Mouse (Mus musculus): ENCODE measurements around the gene Bcl2l1. TPM values are rescaled to one million over a fixed set of nuclear protein-coding genes. Genes with fewer than 3 reads are reported as not detected.

Gene Bcl2l1
- polyA plus RNA-seq, 1 experiment from 2014 or later = 125 TPM

GRCm38 (mm10) chr2:152814213-152814874, 17.2 kb downstream of the Bcl2l1 start:
- Histone ChIP-seq H3K4me1 (peaks cover 38% of the 10 kb centered on the region), H3K27ac (replicated peaks) (no peak overlapping the region)
- WGBS = 88% methylated on average over 6 of the region's 6 CpGs

GRCm38 (mm10) chr2:152813232-152813631, 18.3 kb downstream of the Bcl2l1 start:
- Histone ChIP-seq H3K9me3 (replicated peaks) (no peaks in the 10 kb centered on the region), H3K9ac (replicated peaks) (no peak overlapping the region), H3K36me3 (0 out of 2 replicates have a peak, but pooled peaks cover 4% of the 10 kb centered on the region), H3K4me2 (no peak overlapping the region), H3K4me1 (peaks cover 32% of the 10 kb centered on the region), H3K27me3 (replicated peaks) (no peaks in the 10 kb centered on the region), H3K27ac (replicated peaks) (no peak overlapping the region), H3K4me3 (replicated peaks) (no peak overlapping the region)
- ATAC-seq (ENCODE audit: low FRiP score) = no peak
- WGBS = 100% methylated on average over 1 of the region's 1 CpGs

More at GRCm38 (mm10) chr2:152814213-152814874, 17.2 kb downstream of the Bcl2l1 start:
- Histone ChIP-seq H3K4me3 (replicated peaks) (no peak overlapping the region), H3K4me2 (no peak overlapping the region), H3K27me3 (replicated peaks) (no peaks in the 10 kb centered on the region), H3K9me3 (replicated peaks) (no peaks in the 10 kb centered on the region), H3K9ac (replicated peaks) (no peak overlapping the region), H3K36me3 (0 out of 2 replicates have a peak, but pooled peaks cover 4% of the 10 kb centered on the region)
- no peak for ATAC-seq (ENCODE audit: low FRiP score)

GRCm38 (mm10) chr2:152811336-152812165, 20.0 kb downstream of the Bcl2l1 start:
- peaks cover 16% of the 10 kb centered on the region for H3K4me1 ChIP-seq
- WGBS = 29% methylated on average over 3 of the region's 3 CpGs
- no peak overlapping the region for H3K4me2 ChIP-seq
- no peak overlapping the region for H3K27ac ChIP-seq (replicated peaks)
- no peak for ATAC-seq (ENCODE audit: low FRiP score)
- no peaks in the 10 kb centered on the region for H3K27me3 ChIP-seq (replicated peaks)
- no peak overlapping the region for H3K4me3 ChIP-seq (replicated peaks)
- no peak overlapping the region for H3K9ac ChIP-seq (replicated peaks)
- no peaks in the 10 kb centered on the region for H3K9me3 ChIP-seq (replicated peaks)
- H3K36me3 ChIP-seq = 0 out of 2 replicates have a peak, but pooled peaks cover 4% of the 10 kb centered on the region

- H3K4me1 ChIP-seq = peaks cover 14% of the 10 kb centered on the region; the same call in 1 of the 2 replicates
- 0 out of 2 replicates have a peak, but pooled peaks cover 4% of the 10 kb centered on the region for H3K36me3 ChIP-seq
- no peaks in the 10 kb centered on the region for H3K9me3 ChIP-seq (replicated peaks)
- H3K9ac ChIP-seq (replicated peaks) = no peak overlapping the region
- 88% methylated on average over 5 of the region's 5 CpGs for WGBS
- H3K4me2 ChIP-seq = no peak overlapping the region
- ATAC-seq (ENCODE audit: low FRiP score) = no peak
- no peak overlapping the region for H3K4me3 ChIP-seq (replicated peaks)
- no peaks in the 10 kb centered on the region for H3K27me3 ChIP-seq (replicated peaks)
- no peak overlapping the region for H3K27ac ChIP-seq (replicated peaks)
Measured at GRCm38 (mm10) chr2:152810158-152810941, 21.2 kb downstream of the Bcl2l1 start.

- H3K4me1 ChIP-seq = peaks cover 30% of the 10 kb centered on the region
- H3K27ac ChIP-seq (replicated peaks) = no peak overlapping the region
- no peak overlapping the region for H3K4me3 ChIP-seq (replicated peaks)
- H3K4me2 ChIP-seq = no peak overlapping the region
- ATAC-seq (ENCODE audit: low FRiP score) = no peak
- H3K9me3 ChIP-seq (replicated peaks) = no peaks in the 10 kb centered on the region
- no peak overlapping the region for H3K9ac ChIP-seq (replicated peaks)
- 91% methylated on average over 3 of the region's 3 CpGs for WGBS
- no peaks in the 10 kb centered on the region for H3K27me3 ChIP-seq (replicated peaks)
- H3K36me3 ChIP-seq = no peaks in the 10 kb centered on the region
Measured at GRCm38 (mm10) chr2:152808178-152808577, 23.4 kb downstream of the Bcl2l1 start.

- Histone ChIP-seq H3K4me3 (replicated peaks) (no peak overlapping the region), H3K4me1 (peaks cover 28% of the 10 kb centered on the region), H3K27ac (replicated peaks) (no peak overlapping the region), H3K4me2 (no peak overlapping the region), H3K36me3 (no peaks in the 10 kb centered on the region), H3K9me3 (replicated peaks) (no peaks in the 10 kb centered on the region), H3K9ac (replicated peaks) (no peak overlapping the region), H3K27me3 (replicated peaks) (no peaks in the 10 kb centered on the region)
- 83% methylated on average over 2 of the region's 2 CpGs for whole genome bisulfite sequencing
- no peak for ATAC-seq (ENCODE audit: low FRiP score)
Measured at GRCm38 (mm10) chr2:152806037-152806436, 25.5 kb downstream of the Bcl2l1 start.

GRCm38 (mm10) chr2:152805111-152805490, 26.4 kb downstream of the Bcl2l1 start:
- Histone ChIP-seq H3K27ac (replicated peaks) (no peak overlapping the region), H3K27me3 (replicated peaks) (no peaks in the 10 kb centered on the region), H3K4me1 (peaks cover 26% of the 10 kb centered on the region), H3K9me3 (replicated peaks) (no peaks in the 10 kb centered on the region), H3K9ac (replicated peaks) (no peak overlapping the region), H3K4me2 (no peak overlapping the region), H3K36me3 (no peaks in the 10 kb centered on the region), H3K4me3 (replicated peaks) (no peak overlapping the region)
- ATAC-seq (ENCODE audit: low FRiP score) = no peak
- WGBS = 51% methylated on average over 5 of the region's 5 CpGs

GRCm38 (mm10) chr2:152804408-152805110, 27.0 kb downstream of the Bcl2l1 start:
- WGBS = 11% methylated on average over 6 of the region's 6 CpGs
- Histone ChIP-seq H3K36me3 (no peaks in the 10 kb centered on the region), H3K4me3 (replicated peaks) (no peak overlapping the region), H3K4me1 (peaks cover 24% of the 10 kb centered on the region), H3K27ac (replicated peaks) (no peak overlapping the region), H3K9ac (replicated peaks) (no peak overlapping the region), H3K9me3 (replicated peaks) (no peaks in the 10 kb centered on the region), H3K4me2 (no peak overlapping the region), H3K27me3 (replicated peaks) (no peaks in the 10 kb centered on the region)
- no peak; the same call in none of the 2 replicates for ATAC-seq (ENCODE audit: low FRiP score)

- Histone ChIP-seq H3K9ac (replicated peaks) (no peak overlapping the region), H3K9me3 (replicated peaks) (no peaks in the 10 kb centered on the region), H3K4me2 (no peak overlapping the region), H3K27me3 (replicated peaks) (no peaks in the 10 kb centered on the region), H3K27ac (replicated peaks) (no peak overlapping the region), H3K36me3 (no peaks in the 10 kb centered on the region), H3K4me3 (replicated peaks) (no peak overlapping the region), H3K4me1 (peaks cover 24% of the 10 kb centered on the region)
- no peak for ATAC-seq (ENCODE audit: low FRiP score)
- WGBS = 67% methylated on average over 5 of the region's 5 CpGs
Measured at GRCm38 (mm10) chr2:152803081-152803480, 28.4 kb downstream of the Bcl2l1 start.

- Histone ChIP-seq H3K4me1 (peaks cover 24% of the 10 kb centered on the region), H3K4me2 (no peak overlapping the region), H3K9me3 (replicated peaks) (no peaks in the 10 kb centered on the region), H3K36me3 (no peaks in the 10 kb centered on the region), H3K27me3 (replicated peaks) (no peaks in the 10 kb centered on the region), H3K27ac (replicated peaks) (no peak overlapping the region), H3K4me3 (replicated peaks) (no peak overlapping the region), H3K9ac (replicated peaks) (no peak overlapping the region)
- ATAC-seq (ENCODE audit: low FRiP score) = no peak
- WGBS = 92% methylated on average over 10 of the region's 10 CpGs
Measured at GRCm38 (mm10) chr2:152802303-152802702, 29.2 kb downstream of the Bcl2l1 start.

- H3K4me2 ChIP-seq = no peak overlapping the region
- H3K27me3 ChIP-seq (replicated peaks) = no peaks in the 10 kb centered on the region
- no peak overlapping the region for H3K27ac ChIP-seq (replicated peaks)
- H3K4me3 ChIP-seq (replicated peaks) = no peak overlapping the region
- H3K9me3 ChIP-seq (replicated peaks) = no peaks in the 10 kb centered on the region
- ATAC-seq (ENCODE audit: low FRiP score) = no peak
- H3K36me3 ChIP-seq = no peaks in the 10 kb centered on the region
- peaks cover 24% of the 10 kb centered on the region for H3K4me1 ChIP-seq
- H3K9ac ChIP-seq (replicated peaks) = no peak overlapping the region
Measured at GRCm38 (mm10) chr2:152800762-152801113, 30.8 kb downstream of the Bcl2l1 start.

Measured in neural tube, embryonic 15.5 days (tissue).